Comparison of ENCODE assay signal across 2 mouse cellular contexts in the genomic region with DNA sequence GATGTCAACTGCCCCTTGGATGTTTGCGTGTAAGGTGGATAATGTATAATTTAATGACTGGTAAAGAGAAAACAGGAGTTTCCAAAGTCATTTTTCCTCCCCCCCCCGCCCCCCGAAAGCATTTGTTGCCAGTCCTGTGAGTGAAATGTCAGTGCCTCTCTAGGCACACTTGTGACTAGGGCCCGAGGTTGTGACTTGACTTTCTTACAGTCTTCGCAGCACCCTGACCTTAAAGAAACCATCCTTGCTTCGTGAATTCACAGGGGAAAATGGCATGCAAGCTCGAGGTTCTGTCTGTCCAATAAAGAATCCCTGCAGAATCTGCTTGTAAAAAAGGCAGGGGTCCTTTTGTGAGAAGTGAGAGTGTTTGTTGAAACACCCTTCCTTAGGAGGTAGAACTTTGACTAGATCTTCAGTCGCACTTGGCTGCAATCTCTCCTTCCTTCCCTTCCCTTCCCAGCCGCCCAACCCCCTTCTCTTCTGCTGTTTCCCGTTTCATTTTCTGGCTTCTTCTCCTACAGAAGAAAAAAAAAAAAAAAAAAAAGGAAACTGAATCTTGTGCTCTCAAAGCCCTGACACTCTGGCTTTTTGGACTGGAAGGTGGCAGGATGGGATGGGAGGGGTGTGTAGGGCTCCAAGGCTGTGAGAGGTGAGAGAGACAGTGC.
A peak's percentile ranks its signal among the peaks of the same experiment; 100 is the strongest.
TF ChIP-seq lines count a peak whose summit lies in the region.

No protein-coding gene starts in this region.

TF ChIP-seq in MEL, 35 proteins besides CTCF, POLR2A, EP300 and RAD21 (continued from another document):
- TF ChIP-seq MAZ (IDR thresholded peaks at IDR 0.05; ENCODE audit: low read depth, low read length) (peak; percentile 49; the same call in 1 of the 2 replicates), POLR2AphosphoS2 (IDR thresholded peaks at IDR 0.05; ENCODE audit: low read length) (no peak; the same call in 1 of the 2 replicates), ZNF384 (IDR thresholded peaks at IDR 0.05; ENCODE audit: low read depth, low read length) (peak; percentile 97), USF2 (IDR thresholded peaks at IDR 0.05; ENCODE audit: borderline replicate concordance in 1 of 2, insufficient read depth in 1 of 2, low read depth in 1 of 2, low read length in 2 of 2) (no peak), GABPA (IDR thresholded peaks at IDR 0.05; ENCODE audit: low read depth, low read length) (no peak), USF1 (IDR thresholded peaks at IDR 0.05; ENCODE audit: low read depth, low read length) (no peak), ZMIZ1 (IDR thresholded peaks at IDR 0.05; ENCODE audit: low read depth, low read length) (no peak), ZKSCAN1 (IDR thresholded peaks at IDR 0.05; ENCODE audit: low read depth, low read length) (no peak), NRF1 (IDR thresholded peaks at IDR 0.05; ENCODE audit: insufficient read depth, low read depth, low read length, poor library complexity, severe bottlenecking) (no peak), UBTF (IDR thresholded peaks at IDR 0.05; ENCODE audit: borderline replicate concordance, insufficient read depth, low read depth, low read length) (no peak), MEF2A (IDR thresholded peaks at IDR 0.05; ENCODE audit: extremely low read depth, insufficient replicate concordance, low read depth, low read length, poor library complexity, severe bottlenecking) (no peak), SIN3A (IDR thresholded peaks at IDR 0.05; ENCODE audit: low read length) (peak; percentile 46), POLR2AphosphoS5 (IDR thresholded peaks at IDR 0.05; ENCODE audit: borderline replicate concordance, low read depth, low read length) (no peak), ZC3H11A (IDR thresholded peaks at IDR 0.05; ENCODE audit: low read depth, low read length) (no peak), ELF1 (IDR thresholded peaks at IDR 0.05; ENCODE audit: low read depth, low read length) (no peak), CHD1 (IDR thresholded peaks at IDR 0.05; ENCODE audit: low read depth, low read length) (no peak), RCOR1 (IDR thresholded peaks at IDR 0.05; ENCODE audit: low read depth, low read length) (peak; percentile 61; the same call in 1 of the 2 replicates), TCF12 (IDR thresholded peaks at IDR 0.05; ENCODE audit: low read depth, low read length) (no peak), MYB (IDR thresholded peaks at IDR 0.05; ENCODE audit: low read depth, low read length) (no peak), MYC (IDR thresholded peaks at IDR 0.05; ENCODE audit: low read depth, low read length) (peak; percentile 37; the same call in 1 of the 2 replicates), ETS1 (IDR thresholded peaks at IDR 0.05; ENCODE audit: low read depth, low read length) (peak; percentile 67; the same call in 1 of the 2 replicates), KAT2A (conservative IDR thresholded peaks at IDR 0.05; ENCODE audit: low read depth, low read length) (no peak), NELFE (IDR thresholded peaks at IDR 0.05; ENCODE audit: low read depth, low read length) (peak; percentile 45; the same call in 1 of the 2 replicates), TBP (IDR thresholded peaks at IDR 0.05; ENCODE audit: low read depth, low read length) (peak; percentile 72), HCFC1 (IDR thresholded peaks at IDR 0.05; ENCODE audit: low read depth, low read length) (0 out of 2 replicates have a peak, but pooled peaks have one; percentile 39), MAFK (IDR thresholded peaks at IDR 0.05; ENCODE audit: borderline replicate concordance, low read depth, low read length) (no peak), BHLHE40 (IDR thresholded peaks at IDR 0.05; ENCODE audit: borderline replicate concordance, low read depth, low read length) (no peak), SMC3 (IDR thresholded peaks at IDR 0.05; ENCODE audit: low read depth, low read length) (peak; percentile 19; the same call in 1 of the 2 replicates), TAL1 (IDR thresholded peaks at IDR 0.05; ENCODE audit: low read length) (no peak), MAX (IDR thresholded peaks at IDR 0.05; ENCODE audit: low read length) (no peak)

TF ChIP-seq in myocyte, 11 proteins besides CTCF, POLR2A, EP300 and RAD21 (continued from another document):
- no peak for TF ChIP-seq TCF12 (IDR thresholded peaks at IDR 0.05; ENCODE audit: insufficient read depth, poor library complexity, severe bottlenecking)
